Mouse (Mus musculus) urinary bladder, postnatal 10 days (tissue): ENCODE results near the gene Spic.
A peak's percentile ranks its signal among the peaks of the same experiment; 100 is the strongest.
"Not testable (repeated sequence)": the region's sequence is repeated elsewhere in the genome, so short reads cannot be mapped to it uniquely, and the experiment has no call there.

Experiments
- DNase-seq: peaks from one replicate; pipeline ENCODE4 v3.0.0; 2022; ENCODE audit warnings: low spot score

Gene Spic

GRCm38 (mm10) chr10:88684925-88685324, at the start of gene Spic:
Gene Spic, minus strand, starts transcription at chr10:88685015.
- DNase-seq: no peak

- no peak for DNase-seq
These were observed 47.5 kb upstream of the Spic start for GRCm38 (mm10) chr10:88732309-88732622.

- no peak for DNase-seq
These were observed 46.9 kb upstream of the Spic start for GRCm38 (mm10) chr10:88731496-88732308.

- peak; percentile 73 for DNase-seq
These were observed 46.0 kb upstream of the Spic start, which contains the start of gene Arl1 for GRCm38 (mm10) chr10:88730571-88731495. Gene Arl1, plus strand, starts transcription at chr10:88730858.

GRCm38 (mm10) chr10:88728166-88728565, 43.4 kb upstream of the Spic start:
- no peak for DNase-seq

- DNase-seq: no peak
These were observed 42.3 kb upstream of the Spic start for GRCm38 (mm10) chr10:88727128-88727527.

GRCm38 (mm10) chr10:88725343-88725742, 40.5 kb upstream of the Spic start:
- no peak for DNase-seq

GRCm38 (mm10) chr10:88719618-88720017, 34.8 kb upstream of the Spic start:
- DNase-seq: no peak

- no peak for DNase-seq
These were observed 32.9 kb upstream of the Spic start for GRCm38 (mm10) chr10:88717756-88718025.

- DNase-seq: no peak
These were observed 32.4 kb upstream of the Spic start for GRCm38 (mm10) chr10:88716986-88717755.

- DNase-seq: no peak
These were observed 30.8 kb upstream of the Spic start for GRCm38 (mm10) chr10:88715621-88716020.

GRCm38 (mm10) chr10:88714744-88715143, 29.9 kb upstream of the Spic start:
- DNase-seq: no peak

GRCm38 (mm10) chr10:88712359-88712758, 27.5 kb upstream of the Spic start:
- no peak for DNase-seq

- DNase-seq: no peak
These were observed 24.1 kb upstream of the Spic start for GRCm38 (mm10) chr10:88708671-88709523.

- no peak for DNase-seq
These were observed 16.1 kb upstream of the Spic start for GRCm38 (mm10) chr10:88700938-88701337.

- no peak for DNase-seq
These were observed 1.8 kb downstream of the Spic start for GRCm38 (mm10) chr10:88682904-88683563.

GRCm38 (mm10) chr10:88672825-88673224, 12.0 kb downstream of the Spic start:
- DNase-seq: no peak

GRCm38 (mm10) chr10:88672123-88672522, 12.7 kb downstream of the Spic start:
- DNase-seq: no peak

- DNase-seq: no peak
These were observed 15.1 kb downstream of the Spic start for GRCm38 (mm10) chr10:88669719-88670118.

- DNase-seq: not testable (repeated sequence)
These were observed 21.0 kb downstream of the Spic start for GRCm38 (mm10) chr10:88663856-88664255.

GRCm38 (mm10) chr10:88658918-88659317, 25.9 kb downstream of the Spic start:
- DNase-seq: no peak
